Mouse (Mus musculus) MEL (cell line): ENCODE data around the gene Wdfy3. TPM values are rescaled to one million over a fixed set of nuclear protein-coding genes. Genes with fewer than 3 reads are reported as not detected.
A peak's percentile ranks its signal among the peaks of the same experiment; 100 is the strongest.
"Not testable (repeated sequence)": the region's sequence is repeated elsewhere in the genome, so short reads cannot be mapped to it uniquely, and the experiment has no call there.

ENCODE experiments used
- DNase-seq: peaks from one replicate; pipeline ENCODE4 v3.0.0; 2011; ENCODE audit warnings: low read depth, low spot score
- H3K27ac ChIP-seq: 2 replicates; pipeline ENCODE4 v1.5.1; 2012; ENCODE audit warnings: low read depth, mild to moderate bottlenecking, control low read depth, low read length, moderate library complexity; ENCODE audit not compliant: control insufficient read depth
- H3K27me3 ChIP-seq, 2 experiments: fragments of 150-350 bp in 1 of 2; sonication (generic) in 1 of 2; 2 replicates each; pipeline ENCODE4 v1.6.1; 2012; ENCODE audit warnings: low read length in 2 of 2, mild to moderate bottlenecking in 2 of 2, improper control_type of control experiment in 1 of 2, moderate library complexity in 1 of 2; ENCODE audit not compliant: insufficient read depth in 2 of 2, control insufficient read depth in 1 of 2
- H3K36me3 ChIP-seq, 2 experiments: 2 replicates each; pipeline ENCODE4 v1.6.1; 2012 to 2014; ENCODE audit warnings: low read length in 2 of 2, improper control_type of control experiment in 1 of 2, inconsistent platforms in 1 of 2, mild to moderate bottlenecking in 1 of 2; ENCODE audit not compliant: insufficient read depth in 2 of 2, control insufficient read depth in 1 of 2
- H3K4me1 ChIP-seq, 2 experiments: fragments of 150-350 bp in 1 of 2; sonication (generic) in 1 of 2; 2 replicates each; pipeline ENCODE4 v1.6.1; 2012; ENCODE audit warnings: low read length in 2 of 2, improper control_type of control experiment in 1 of 2, mild to moderate bottlenecking in 1 of 2; ENCODE audit not compliant: insufficient read depth in 2 of 2, control insufficient read depth in 1 of 2
- H3K4me3 ChIP-seq, 2 experiments: fragments of 150-350 bp in 1 of 2; sonication (generic) in 1 of 2; 2 replicates each; pipeline ENCODE4 v1.5.1; 2012; ENCODE audit warnings: low read depth in 2 of 2, low read length in 2 of 2, mild to moderate bottlenecking in 2 of 2, moderate library complexity in 2 of 2, control low read depth in 1 of 2, improper control_type of control experiment in 1 of 2; ENCODE audit not compliant: control insufficient read depth in 1 of 2, insufficient read depth in 1 of 2
- H3K79me2 ChIP-seq: 2 replicates; pipeline ENCODE4 v1.6.1; 2012; ENCODE audit warnings: mild to moderate bottlenecking, low read length, moderate library complexity; ENCODE audit not compliant: control insufficient read depth, poor library complexity, insufficient read depth
- H3K9ac ChIP-seq: 2 replicates; pipeline ENCODE4 v1.6.1; 2012; ENCODE audit warnings: low read depth, mild to moderate bottlenecking, control low read depth, low read length, moderate library complexity; ENCODE audit not compliant: control insufficient read depth, poor library complexity, severe bottlenecking
- H3K9me3 ChIP-seq: fragments of 150-350 bp; sonication (generic); replicated peaks from 2 replicates; pipeline ENCODE4 v1.6.1; 2012; ENCODE audit warnings: mild to moderate bottlenecking, low read length, improper control_type of control experiment, moderate library complexity; ENCODE audit not compliant: insufficient read depth
- BHLHE40 ChIP-seq: IDR thresholded peaks from 2 replicates; pipeline ENCODE4 v1.6.1; 2012; ENCODE audit warnings: low read depth, mild to moderate bottlenecking, inconsistent platforms, low read length, improper control_type of control experiment, borderline replicate concordance
- CHD1 ChIP-seq: IDR thresholded peaks from 2 replicates; pipeline ENCODE4 v1.6.1; 2012; ENCODE audit warnings: low read depth, mild to moderate bottlenecking, inconsistent platforms, low read length, improper control_type of control experiment
- CTCF ChIP-seq, 3 experiments: IDR thresholded peaks in 2 of 3; conservative IDR thresholded peaks in 1 of 3; 2 replicates each; pipeline ENCODE4 v1.5.1; 2011 to 2012; ENCODE audit warnings: low read length in 3 of 3, low read depth in 2 of 3, mild to moderate bottlenecking in 2 of 3, improper control_type of control experiment in 1 of 3, inconsistent platforms in 1 of 3, mixed read lengths in 1 of 3, moderate library complexity in 1 of 3; ENCODE audit not compliant: control insufficient read depth in 1 of 3, insufficient read depth in 1 of 3, poor library complexity in 1 of 3, severe bottlenecking in 1 of 3
- E2F4 ChIP-seq: IDR thresholded peaks from 2 replicates; pipeline ENCODE4 v1.6.1; 2011; ENCODE audit warnings: low read depth, low read length, improper control_type of control experiment, borderline replicate concordance
- ELF1 ChIP-seq: IDR thresholded peaks from 2 replicates; pipeline ENCODE4 v1.6.1; 2014; ENCODE audit warnings: low read depth, mild to moderate bottlenecking, inconsistent platforms, low read length, improper control_type of control experiment, moderate library complexity
- ETS1 ChIP-seq: IDR thresholded peaks from 2 replicates; pipeline ENCODE4 v1.6.1; 2012; ENCODE audit warnings: low read depth, mild to moderate bottlenecking, inconsistent platforms, low read length, improper control_type of control experiment, moderate library complexity
- GABPA ChIP-seq: IDR thresholded peaks from 2 replicates; pipeline ENCODE4 v1.6.1; 2012; ENCODE audit warnings: low read depth, mild to moderate bottlenecking, inconsistent platforms, low read length, improper control_type of control experiment, moderate library complexity
- HCFC1 ChIP-seq: IDR thresholded peaks from 2 replicates; pipeline ENCODE4 v1.6.1; 2012; ENCODE audit warnings: low read depth, mild to moderate bottlenecking, inconsistent platforms, low read length, improper control_type of control experiment, moderate library complexity
- JUND ChIP-seq: IDR thresholded peaks from 2 replicates; pipeline ENCODE4 v1.6.1; 2011; ENCODE audit warnings: low read depth, mild to moderate bottlenecking, improper control_type of control experiment, low read length
- KAT2A ChIP-seq: conservative IDR thresholded peaks from 2 replicates; pipeline ENCODE4 v1.6.1; 2012; ENCODE audit warnings: low read depth, low read length, improper control_type of control experiment, inconsistent platforms
- MAFK ChIP-seq: IDR thresholded peaks from 2 replicates; pipeline ENCODE4 v1.6.1; 2011; ENCODE audit warnings: low read depth, mild to moderate bottlenecking, low read length, improper control_type of control experiment, borderline replicate concordance
- MAX ChIP-seq: IDR thresholded peaks from 2 replicates; pipeline ENCODE4 v1.6.1; 2011; ENCODE audit warnings: low read length, improper control_type of control experiment
- MAZ ChIP-seq: IDR thresholded peaks from 2 replicates; pipeline ENCODE4 v1.6.1; 2012; ENCODE audit warnings: low read depth, mild to moderate bottlenecking, inconsistent platforms, low read length, improper control_type of control experiment
- MYB ChIP-seq: IDR thresholded peaks from 2 replicates; pipeline ENCODE4 v1.6.1; 2011; ENCODE audit warnings: mild to moderate bottlenecking, low read depth, low read length, improper control_type of control experiment
- MYC ChIP-seq: IDR thresholded peaks from 2 replicates; pipeline ENCODE4 v1.6.1; 2011; ENCODE audit warnings: low read depth, mild to moderate bottlenecking, low read length, improper control_type of control experiment, moderate library complexity
- NELFE ChIP-seq: IDR thresholded peaks from 2 replicates; pipeline ENCODE4 v1.6.1; 2011; ENCODE audit warnings: low read depth, low read length, improper control_type of control experiment
- POLR2AphosphoS2 ChIP-seq: IDR thresholded peaks from 2 replicates; pipeline ENCODE4 v1.6.1; 2011; ENCODE audit warnings: low read length, improper control_type of control experiment
- POLR2AphosphoS5 ChIP-seq: IDR thresholded peaks from 2 replicates; pipeline ENCODE4 v1.6.1; 2012; ENCODE audit warnings: low read depth, borderline replicate concordance, mild to moderate bottlenecking, inconsistent platforms, low read length, moderate library complexity, mixed read lengths
- RAD21 ChIP-seq: IDR thresholded peaks from 2 replicates; pipeline ENCODE4 v1.6.1; 2011; ENCODE audit warnings: mild to moderate bottlenecking, low read depth, low read length, improper control_type of control experiment
- SMC3 ChIP-seq: IDR thresholded peaks from 2 replicates; pipeline ENCODE4 v1.6.1; 2011; ENCODE audit warnings: low read depth, low read length, improper control_type of control experiment
- TAL1 ChIP-seq: IDR thresholded peaks from 2 replicates; pipeline ENCODE4 v1.6.1; 2012; ENCODE audit warnings: mild to moderate bottlenecking, inconsistent platforms, low read length, moderate library complexity, mixed read lengths
- ZKSCAN1 ChIP-seq: IDR thresholded peaks from 2 replicates; pipeline ENCODE4 v1.6.1; 2012; ENCODE audit warnings: low read depth, mild to moderate bottlenecking, inconsistent platforms, low read length, improper control_type of control experiment, moderate library complexity
- ZNF384 ChIP-seq: IDR thresholded peaks from 2 replicates; pipeline ENCODE4 v1.6.1; 2012; ENCODE audit warnings: low read depth, mild to moderate bottlenecking, inconsistent platforms, low read length, improper control_type of control experiment
- polyA plus RNA-seq, 2 experiments: library from polyadenylated mRNA; stranded (reverse) in 1 of 2; unstranded in 1 of 2; fragments of >175 nt in 1 of 2; fragments of >200 nt in 1 of 2; gene quantifications; 2 replicates each; pipeline versions ENCODE4 v1.2.1 to v1.2.4; 2012; ENCODE audit warnings: low replicate concordance in 2 of 2, low read depth in 1 of 2; ENCODE audit not compliant: insufficient read length in 2 of 2, insufficient read depth in 1 of 2, missing spikeins in 1 of 2
- total RNA-seq: library from RNA; depleted of rRNA; stranded (reverse); fragments of 300-350 nt; gene quantifications from 2 replicates; pipeline ENCODE4 v1.2.3, GENCODE M21; 2012

Gene Wdfy3
- total and polyA plus RNA-seq, 3 experiments = 10.0 to 21.3 (median 11.9) TPM

GRCm38 (mm10) chr5:101979594-101979993, 90.1 kb downstream of the Wdfy3 start (continued):
- TF ChIP-seq SMC3 = no peak
- no peak for TF ChIP-seq MAX

DNA sequence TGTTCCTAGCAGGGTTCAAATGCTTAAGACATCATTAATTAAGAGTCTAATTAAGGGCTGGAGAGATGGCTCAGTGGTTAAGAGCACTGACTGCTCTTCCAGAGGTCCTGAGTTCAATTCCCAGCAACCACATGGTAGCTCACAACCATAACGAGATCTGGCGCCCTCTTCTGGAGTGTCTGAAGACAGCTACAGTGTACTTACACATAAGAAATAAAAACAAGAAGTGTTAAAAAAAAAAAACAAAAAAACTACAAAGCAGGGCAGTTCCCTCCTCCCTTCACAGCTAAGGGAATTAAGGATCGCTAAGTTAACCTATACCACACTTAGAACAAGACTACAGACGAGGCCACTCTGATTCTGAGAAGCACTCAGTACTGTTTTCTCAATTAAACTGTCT, 97.1 kb downstream of the Wdfy3 start:
- H3K4me3 ChIP-seq, H3K36me3 ChIP-seq: not testable (repeated sequence)
- TF ChIP-seq ZNF384 (peak; percentile 71), CTCF (IDR thresholded peaks at IDR 0.05 in 2 of 3, conservative IDR thresholded peaks at IDR 0.05 in 1 of 3; ENCODE audit: control insufficient read depth in 1 of 3, insufficient read depth in 1 of 3, low read depth in 2 of 3, low read length in 3 of 3, poor library complexity in 1 of 3, severe bottlenecking in 1 of 3) (peak in 2 of 3 experiments; percentile 28 to 43; a peak in 3 of 6 replicates), MYC (0 out of 2 replicates have a peak, but pooled peaks have one; percentile 48), SMC3 (peak; percentile 19; the same call in 1 of the 2 replicates)

DNA sequence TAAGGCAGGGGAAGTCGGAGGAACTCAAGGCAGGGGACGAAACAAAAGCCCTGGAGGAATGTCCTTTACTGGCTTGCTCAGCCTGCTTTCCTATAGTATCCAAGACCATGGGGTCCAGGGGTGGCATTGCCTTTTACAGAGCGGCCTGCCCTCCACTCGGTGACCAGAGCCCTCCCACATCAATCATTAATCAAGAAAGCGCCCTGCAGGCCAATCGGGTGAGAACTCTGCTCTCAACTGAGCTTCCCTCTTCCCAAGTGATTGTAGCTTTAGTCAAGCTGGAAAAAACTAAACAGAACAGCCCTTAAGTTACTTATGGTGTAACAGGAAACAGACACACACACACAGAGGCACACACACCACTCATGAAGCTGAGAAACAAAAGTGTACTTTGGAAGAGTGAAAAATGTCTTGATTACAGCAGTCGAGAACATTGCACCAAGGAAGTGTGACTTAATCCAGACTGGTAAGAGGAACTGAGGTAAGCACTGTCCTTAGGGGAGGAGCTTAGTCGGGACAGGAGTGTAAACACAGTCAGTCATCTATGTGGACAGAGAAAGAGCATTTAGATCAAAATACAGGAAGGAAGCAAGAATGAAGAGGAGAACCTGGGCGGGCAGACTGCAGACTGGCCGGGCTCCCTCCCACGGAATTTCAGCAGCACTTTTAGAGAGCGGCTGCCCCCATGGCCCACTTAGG, 101.4 kb downstream of the Wdfy3 start:
- TF ChIP-seq HCFC1 (no peak), TAL1 (no peak), SMC3 (no peak), POLR2AphosphoS5 (no peak), RAD21 (no peak), ELF1 (no peak)
- Histone ChIP-seq H3K4me1 (no peaks in the 10 kb centered on the region), H3K36me3 (no peaks in the 10 kb centered on the region; a peak in 1 of 4 replicates), H3K27ac (no peak overlapping the region), H3K4me3 (no peak overlapping the region), H3K9me3 (no peaks in the 10 kb centered on the region), H3K79me2 (no peaks in the 10 kb centered on the region), H3K9ac (no peak overlapping the region), H3K27me3 (no peaks in the 10 kb centered on the region)
- DNase-seq = peak; percentile 27

More for the DNA sequence above, 97.1 kb downstream of the Wdfy3 start:
- not testable (repeated sequence) for H3K79me2 ChIP-seq, H3K9me3 ChIP-seq, H3K27ac ChIP-seq, H3K9ac ChIP-seq, H3K27me3 ChIP-seq, H3K4me1 ChIP-seq
- peak; percentile 51 for DNase-seq

GRCm38 (mm10) chr5:101967832-101968152, 101.9 kb downstream of the Wdfy3 start:
- no peaks in the 10 kb centered on the region for H3K4me1 ChIP-seq
- H3K9ac ChIP-seq = no peak overlapping the region
- no peaks in the 10 kb centered on the region; a peak in 1 of 4 replicates for H3K36me3 ChIP-seq
- H3K4me3 ChIP-seq = no peak overlapping the region
- no peaks in the 10 kb centered on the region for H3K27me3 ChIP-seq
- no peaks in the 10 kb centered on the region for H3K9me3 ChIP-seq
- DNase-seq = no peak
- H3K27ac ChIP-seq = no peak overlapping the region
- no peaks in the 10 kb centered on the region for H3K79me2 ChIP-seq
- TF ChIP-seq BHLHE40 (no peak), KAT2A (no peak), MAZ (no peak), ZKSCAN1 (no peak), JUND (no peak), CTCF (IDR thresholded peaks at IDR 0.05 in 2 of 3, conservative IDR thresholded peaks at IDR 0.05 in 1 of 3; ENCODE audit: control insufficient read depth in 1 of 3, insufficient read depth in 1 of 3, low read depth in 2 of 3, low read length in 3 of 3, poor library complexity in 1 of 3, severe bottlenecking in 1 of 3) (no peak), ZNF384 (no peak), MAX (no peak), POLR2AphosphoS5 (no peak), POLR2AphosphoS2 (no peak), ETS1 (no peak), NELFE (no peak), MAFK (no peak), GABPA (no peak), MYB (no peak), CHD1 (no peak), E2F4 (no peak)
